8 mouse cellular contexts compared by ENCODE assay signal in the genomic region with DNA sequence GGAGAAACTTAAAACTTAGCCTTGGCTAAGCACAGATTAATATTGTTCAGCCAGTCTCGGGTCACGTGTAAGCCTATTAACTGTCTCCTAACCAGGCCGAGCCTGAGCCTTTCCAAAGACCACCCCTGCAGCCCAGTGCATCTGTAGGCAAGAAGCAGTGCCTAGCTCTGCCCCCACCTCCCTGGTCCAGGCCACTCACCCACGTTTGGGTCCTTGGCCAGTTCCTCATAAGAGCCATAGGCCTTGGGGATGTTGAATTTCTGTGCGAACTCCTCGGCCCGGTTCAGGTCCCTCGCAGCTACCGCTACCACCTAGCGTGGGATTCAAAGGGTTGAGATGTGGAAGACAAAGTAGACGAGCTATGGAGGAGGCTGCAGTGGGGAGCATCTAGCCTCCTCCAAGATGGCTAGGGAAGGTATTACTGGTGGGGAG. TPM values are rescaled to one million over a fixed set of nuclear protein-coding genes. Genes with fewer than 3 reads are reported as not detected.
DNase-seq lines count a peak whose midpoint lies in the region; ATAC-seq lines count a peak whose summit lies in the region.

No protein-coding gene starts in this region.

- 25% methylated on average over 11 of the region's 11 CpGs for WGBS in hindbrain, embryonic 16.5 days
- 9% methylated on average over 11 of the region's 11 CpGs for WGBS in midbrain, embryonic 16.5 days

- peak overlapping the region; percentile 74 for H3K4me2 ChIP-seq in hindbrain, embryonic 16.5 days (ENCODE audit: low read length)
- peak overlapping the region; percentile 68 for H3K4me2 ChIP-seq in midbrain, embryonic 16.5 days (ENCODE audit: low read length)

- peak overlapping the region; percentile 66 for H3K27ac ChIP-seq in brown adipose tissue, adult 24 weeks (replicated peaks; ENCODE audit: low read depth, low read length)
- H3K27ac ChIP-seq in hindbrain, embryonic 16.5 days (ENCODE audit: low read depth, low read length): peak overlapping the region; percentile 90
- H3K27ac ChIP-seq in midbrain, embryonic 16.5 days (ENCODE audit: low read length): peak overlapping the region; percentile 90

- H3K4me1 ChIP-seq in brown adipose tissue, adult 24 weeks (ENCODE audit: control insufficient read depth, insufficient read depth, insufficient read length, low read length): peaks cover 4% of the 10 kb centered on the region; the same call in 1 of the 2 replicates
- peaks cover 8% of the 10 kb centered on the region for H3K4me1 ChIP-seq in hindbrain, embryonic 16.5 days (ENCODE audit: control insufficient read depth, insufficient read depth, low read depth, low read length)
- H3K4me1 ChIP-seq in midbrain, embryonic 16.5 days (ENCODE audit: control insufficient read depth, insufficient read depth, low read length): peaks cover 15% of the 10 kb centered on the region

- no peaks in the 10 kb centered on the region for H3K9me3 ChIP-seq in hindbrain, embryonic 16.5 days (ENCODE audit: control insufficient read depth, low read length)
- no peaks in the 10 kb centered on the region for H3K9me3 ChIP-seq in midbrain, embryonic 16.5 days (replicated peaks; ENCODE audit: control insufficient read depth, low read length, poor library complexity, severe bottlenecking)

- no peaks in the 10 kb centered on the region; the same call in 1 of the 2 replicates for H3K36me3 ChIP-seq in hindbrain, embryonic 16.5 days (ENCODE audit: control insufficient read depth, insufficient read depth, low read length)
- no peaks in the 10 kb centered on the region; the same call in 1 of the 2 replicates for H3K36me3 ChIP-seq in midbrain, embryonic 16.5 days (ENCODE audit: control insufficient read depth, insufficient read depth, low read length)

- peak overlapping the region; percentile 75 for H3K9ac ChIP-seq in hindbrain, embryonic 16.5 days (ENCODE audit: low read depth, low read length)
- peak overlapping the region; percentile 76 for H3K9ac ChIP-seq in midbrain, embryonic 16.5 days (ENCODE audit: low read depth, low read length)

- DNase-seq in heart, adult 11 months: peak; percentile 87
- DNase-seq in heart, postnatal 4 days: no peak
- DNase-seq in layer of hippocampus, adult 8-10 months (ENCODE audit: low spot score in 2 of 2): no peak
- DNase-seq in kidney, adult 8-10 months: no peak

- H3K27me3 ChIP-seq in hindbrain, embryonic 16.5 days (replicated peaks; ENCODE audit: control insufficient read depth, insufficient read depth, low read length): no peaks in the 10 kb centered on the region
- no peaks in the 10 kb centered on the region for H3K27me3 ChIP-seq in midbrain, embryonic 16.5 days (ENCODE audit: control insufficient read depth, insufficient read depth, low read depth, low read length)

- peak overlapping the region; percentile 91 for H3K4me3 ChIP-seq in brown adipose tissue, adult 24 weeks (ENCODE audit: insufficient read depth, low read depth, low read length)
- H3K4me3 ChIP-seq in hindbrain, embryonic 16.5 days (ENCODE audit: low read length): peak overlapping the region; percentile 49
- H3K4me3 ChIP-seq in midbrain, embryonic 16.5 days (ENCODE audit: low read depth, low read length): peak overlapping the region; percentile 48

- peak; percentile 83 for ATAC-seq in hindbrain, embryonic 16.5 days
- peak; percentile 77 for ATAC-seq in midbrain, embryonic 16.5 days
- no peak for ATAC-seq in erythroid progenitor cell, adult 5-6 weeks (replicated peaks; ENCODE audit: low FRiP score, poor library complexity, severe bottlenecking)

RNA-seq across cellular contexts. Expression of a gene that starts 0.7 kb away (rescaled TPM):
- total RNA-seq in heart, postnatal 4 days (2021): 1 to 10 TPM; 3.5 to 4.7 TPM
- 145 and 190 TPM in 2 replicates for polyA plus RNA-seq in brown adipose tissue, adult 24 weeks (2012; ENCODE audit: insufficient read depth, insufficient read length, missing spikeins)
- polyA plus RNA-seq in hindbrain, embryonic 16.5 days (2015; fragmentation: Nextera tagmentation; extraction: Ambion mirVana): 4.0 and 4.3 TPM in 2 replicates
- 4.1 and 4.2 TPM in 2 replicates for polyA plus RNA-seq in midbrain, embryonic 16.5 days (2015; fragmentation: Nextera tagmentation; extraction: Ambion mirVana)
- 1 to 10 TPM; 5.6 to 6.3 (median 6.2) TPM for total RNA-seq in layer of hippocampus, adult 8-10 months (2022)
- 0.42 and 3.6 TPM in 2 replicates for total RNA-seq in erythroid progenitor cell, adult 5-6 weeks (2015; ENCODE audit: low replicate concordance)
- 1.0 and 1.6 TPM in 2 replicates for total RNA-seq in erythroid progenitor cell, adult 5-6 weeks (2017; ENCODE audit: low replicate concordance)

RNA-seq across cellular contexts. Expression of a gene that starts 1.3 kb away (rescaled TPM):
- 1 to 10 TPM; 2.0 to 2.1 TPM for total RNA-seq in heart, postnatal 4 days (2021)
- 6.9 TPM in 1 of 2 replicates, not detected in the other for polyA plus RNA-seq in brown adipose tissue, adult 24 weeks (2012; ENCODE audit: insufficient read depth, insufficient read length, missing spikeins)
- polyA plus RNA-seq in hindbrain, embryonic 16.5 days (2015; fragmentation: Nextera tagmentation; extraction: Ambion mirVana): not detected in 2 replicates
- polyA plus RNA-seq in midbrain, embryonic 16.5 days (2015; fragmentation: Nextera tagmentation; extraction: Ambion mirVana): not detected in 2 replicates
- 1 to 10 TPM in 1 of 4 experiments, not detected in 3; 2.0 TPM for total RNA-seq in layer of hippocampus, adult 8-10 months (2022)
- not detected in 2 replicates for total RNA-seq in erythroid progenitor cell, adult 5-6 weeks (2015; ENCODE audit: low replicate concordance)
- total RNA-seq in erythroid progenitor cell, adult 5-6 weeks (2017; ENCODE audit: low replicate concordance): 4.9 TPM in 1 of 2 replicates, not detected in the other

RNA-seq across cellular contexts. Expression of a gene that starts 6.2 kb away (rescaled TPM):
- 1 to 10 TPM in 1 of 2 experiments, not detected in 1; 1.1 TPM for total RNA-seq in heart, postnatal 4 days (2021)
- polyA plus RNA-seq in brown adipose tissue, adult 24 weeks (2012; ENCODE audit: insufficient read depth, insufficient read length, missing spikeins): not detected in 2 replicates
- polyA plus RNA-seq in hindbrain, embryonic 16.5 days (2015; fragmentation: Nextera tagmentation; extraction: Ambion mirVana): 0.20 and 0.30 TPM in 2 replicates
- 0.15 and 0.16 TPM in 2 replicates for polyA plus RNA-seq in midbrain, embryonic 16.5 days (2015; fragmentation: Nextera tagmentation; extraction: Ambion mirVana)
- total RNA-seq in layer of hippocampus, adult 8-10 months (2022): not detected
- total RNA-seq in erythroid progenitor cell, adult 5-6 weeks (2015; ENCODE audit: low replicate concordance): 0.84 TPM in 1 of 2 replicates, not detected in the other
- not detected in 2 replicates for total RNA-seq in erythroid progenitor cell, adult 5-6 weeks (2017; ENCODE audit: low replicate concordance)

RNA-seq across cellular contexts. Expression of a gene that starts 21.2 kb away (rescaled TPM):
- total RNA-seq in heart, postnatal 4 days (2021): 10 to 100 TPM; 48.6 to 50.7 TPM
- polyA plus RNA-seq in brown adipose tissue, adult 24 weeks (2012; ENCODE audit: insufficient read depth, insufficient read length, missing spikeins): 20.1 and 26.9 TPM in 2 replicates
- polyA plus RNA-seq in hindbrain, embryonic 16.5 days (2015; fragmentation: Nextera tagmentation; extraction: Ambion mirVana): 226 and 242 TPM in 2 replicates
- polyA plus RNA-seq in midbrain, embryonic 16.5 days (2015; fragmentation: Nextera tagmentation; extraction: Ambion mirVana): 232 and 243 TPM in 2 replicates
- 10 to 100 TPM; 70.0 to 78.6 (median 73.2) TPM for total RNA-seq in layer of hippocampus, adult 8-10 months (2022)
- total RNA-seq in erythroid progenitor cell, adult 5-6 weeks (2015; ENCODE audit: low replicate concordance): 10.1 and 43.6 TPM in 2 replicates
- total RNA-seq in erythroid progenitor cell, adult 5-6 weeks (2017; ENCODE audit: low replicate concordance): 10.3 and 15.9 TPM in 2 replicates

RNA-seq across cellular contexts. Expression of a gene that starts 22.3 kb away (rescaled TPM):
- total RNA-seq in heart, postnatal 4 days (2021): 100 to 1,000 TPM; 121 to 131 TPM
- polyA plus RNA-seq in brown adipose tissue, adult 24 weeks (2012; ENCODE audit: insufficient read depth, insufficient read length, missing spikeins): 78.6 and 108 TPM in 2 replicates
- 141 and 151 TPM in 2 replicates for polyA plus RNA-seq in hindbrain, embryonic 16.5 days (2015; fragmentation: Nextera tagmentation; extraction: Ambion mirVana)
- 107 and 119 TPM in 2 replicates for polyA plus RNA-seq in midbrain, embryonic 16.5 days (2015; fragmentation: Nextera tagmentation; extraction: Ambion mirVana)
- total RNA-seq in layer of hippocampus, adult 8-10 months (2022): 100 to 1,000 TPM; 101 to 135 (median 117) TPM
- 164 and 168 TPM in 2 replicates for total RNA-seq in erythroid progenitor cell, adult 5-6 weeks (2015; ENCODE audit: low replicate concordance)
- total RNA-seq in erythroid progenitor cell, adult 5-6 weeks (2017; ENCODE audit: low replicate concordance): 789 and 905 TPM in 2 replicates
